ENCODE assay signal across 9 mouse cellular contexts in genomic region chr2:160327167-160327566, GRCm38 (mm10). TPM values are rescaled to one million over a fixed set of nuclear protein-coding genes. Genes with fewer than 3 reads are reported as not detected.
DNase-seq lines count a peak whose midpoint lies in the region; ATAC-seq and TF ChIP-seq lines count a peak whose summit lies in the region.
"Had no signal": no experiment of that assay in that cellular context is flagged by ENCODE, and none has a peak within 500 bp of the region (broad histone marks: within the 10 kb centered on the region; RNA-seq: fewer than 3 reads in every experiment).

No protein-coding gene starts in this region.

- H3K27me3 ChIP-seq in liver, embryonic 13.5 days = no peaks in the 10 kb centered on the region
- no peaks in the 10 kb centered on the region for H3K27me3 ChIP-seq in forebrain, embryonic 14.5 days (replicated peaks; ENCODE audit: control insufficient read depth, insufficient read depth, low read length)
- no peaks in the 10 kb centered on the region for H3K27me3 ChIP-seq in midbrain, embryonic 13.5 days
- H3K27me3 ChIP-seq: embryonic facial prominence, embryonic 13.5 days had no signal

- H3K9ac ChIP-seq in liver, embryonic 13.5 days = no peak overlapping the region
- H3K9ac ChIP-seq in forebrain, embryonic 14.5 days (ENCODE audit: low read length) = no peak overlapping the region
- no peak overlapping the region for H3K9ac ChIP-seq in midbrain, embryonic 13.5 days (replicated peaks)
- H3K9ac ChIP-seq: embryonic facial prominence, embryonic 13.5 days had no signal

- peak overlapping the region; percentile 18 for H3K4me3 ChIP-seq in liver, embryonic 13.5 days (replicated peaks)
- no peak overlapping the region for H3K4me3 ChIP-seq in left cerebral cortex, adult 2 months
- H3K4me3 ChIP-seq in forebrain, embryonic 14.5 days (ENCODE audit: low read depth, low read length) = no peak overlapping the region
- H3K4me3 ChIP-seq in midbrain, embryonic 13.5 days (replicated peaks) = no peak overlapping the region
- H3K4me3 ChIP-seq: embryonic facial prominence, embryonic 13.5 days had no signal

- intact Hi-C loops in heart, postnatal 36 days (cut with DNase I) = no loop called here
- intact Hi-C loops in left cerebral cortex, adult 2 months (cut with DNase I) = no loop called here

- H3K27ac ChIP-seq in liver, embryonic 13.5 days = peak overlapping the region; percentile 32; the same call in 1 of the 2 replicates
- H3K27ac ChIP-seq in left cerebral cortex, adult 2 months = no peak overlapping the region
- no peak overlapping the region for H3K27ac ChIP-seq in forebrain, embryonic 14.5 days (ENCODE audit: low read depth, low read length)
- no peak overlapping the region for H3K27ac ChIP-seq in midbrain, embryonic 13.5 days
- H3K27ac ChIP-seq: embryonic facial prominence, embryonic 13.5 days had no signal

- peak overlapping the region; percentile 39 for H3K4me2 ChIP-seq in liver, embryonic 13.5 days
- H3K4me2 ChIP-seq in forebrain, embryonic 14.5 days (ENCODE audit: low read length) = no peak overlapping the region
- no peak overlapping the region for H3K4me2 ChIP-seq in midbrain, embryonic 13.5 days (replicated peaks)
- H3K4me2 ChIP-seq: embryonic facial prominence, embryonic 13.5 days had no signal

- peak; percentile 74 for ATAC-seq in liver, embryonic 13.5 days (ENCODE audit: low read depth)
- ATAC-seq in forebrain, embryonic 14.5 days = no peak
- no peak for ATAC-seq in midbrain, embryonic 13.5 days

- WGBS in liver, embryonic 13.5 days (ENCODE audit: insufficient replicate concordance) = 6% methylated on average over 4 of the region's 4 CpGs
- WGBS in forebrain, embryonic 14.5 days = 62% methylated on average over 4 of the region's 4 CpGs
- WGBS in midbrain, embryonic 13.5 days = 43% methylated on average over 4 of the region's 4 CpGs

- no peaks in the 10 kb centered on the region for H3K9me3 ChIP-seq in liver, embryonic 13.5 days (replicated peaks)
- no peaks in the 10 kb centered on the region for H3K9me3 ChIP-seq in forebrain, embryonic 14.5 days (replicated peaks; ENCODE audit: control insufficient read depth, low read length)
- H3K9me3 ChIP-seq in midbrain, embryonic 13.5 days = no peaks in the 10 kb centered on the region
- H3K9me3 ChIP-seq: embryonic facial prominence, embryonic 13.5 days had no signal

- no peak for TF ChIP-seq CTCF in left cerebral cortex, adult 2 months (IDR thresholded peaks at IDR 0.05)

- no peaks in the 10 kb centered on the region for H3K36me3 ChIP-seq in liver, embryonic 13.5 days
- H3K36me3 ChIP-seq in forebrain, embryonic 14.5 days (ENCODE audit: control insufficient read depth, insufficient read depth, low read length) = no peaks in the 10 kb centered on the region
- H3K36me3 ChIP-seq in midbrain, embryonic 13.5 days = no peaks in the 10 kb centered on the region
- H3K36me3 ChIP-seq: embryonic facial prominence, embryonic 13.5 days had no signal

- peak; percentile 28 for DNase-seq in adipocyte (ENCODE audit: low spot score)
- peak; percentile 61 for DNase-seq in adrenal gland, adult 8-10 months
- DNase-seq in heart, postnatal 36 days = peak; percentile 46 to 56
- DNase-seq in liver, embryonic 13.5 days = peak; percentile 8
- no peak for DNase-seq in left cerebral cortex, adult 11 months (ENCODE audit: low spot score)
- no peak for DNase-seq in left cerebral cortex, adult 2 months (ENCODE audit: extremely low spot score in 1 of 2, low spot score in 2 of 2)
- no peak for DNase-seq in forebrain, embryonic 14.5 days (ENCODE audit: low spot score)

- H3K4me1 ChIP-seq in liver, embryonic 13.5 days (replicated peaks) = peaks cover 18% of the 10 kb centered on the region
- no peaks in the 10 kb centered on the region for H3K4me1 ChIP-seq in forebrain, embryonic 14.5 days (ENCODE audit: control insufficient read depth, insufficient read depth, low read length)
- peaks cover 7% of the 10 kb centered on the region for H3K4me1 ChIP-seq in midbrain, embryonic 13.5 days (replicated peaks)
- H3K4me1 ChIP-seq: embryonic facial prominence, embryonic 13.5 days had no signal

RNA-seq across cellular contexts. Expression of gene Gm826, which starts 6.8 kb away (rescaled TPM):
- total RNA-seq in adrenal gland, adult 8-10 months (2022) = 1 to 10 TPM in 2 of 4 experiments, under 1 TPM in 2; 0.52 to 1.2 (median 0.83) TPM
- 1 to 10 TPM; 7.1 to 8.8 TPM for total RNA-seq in heart, postnatal 36 days (2021)
- polyA plus RNA-seq in liver, embryonic 13.5 days (2015; fragmentation: Nextera tagmentation; extraction: Ambion mirVana) = 7.2 and 9.0 TPM in 2 replicates
- not detected for total RNA-seq in left cerebral cortex, adult 2 months (2021)
- not detected in 2 replicates for polyA plus RNA-seq in forebrain, embryonic 14.5 days (2014; fragmentation: Nextera tagmentation; extraction: Ambion mirVana)
- polyA plus RNA-seq in midbrain, embryonic 13.5 days (2015; fragmentation: Nextera tagmentation; extraction: Ambion mirVana) = not detected in 2 replicates
- polyA plus RNA-seq: embryonic facial prominence, embryonic 13.5 days had no signal

RNA-seq across cellular contexts. Expression of gene Mafb, which starts 39.7 kb away (rescaled TPM):
- total RNA-seq in adrenal gland, adult 8-10 months (2022) = 10 to 100 TPM; 13.0 to 15.2 (median 14.0) TPM
- total RNA-seq in heart, postnatal 36 days (2021) = 10 to 100 TPM; 11.7 to 16.2 TPM
- polyA plus RNA-seq in liver, embryonic 13.5 days (2015; fragmentation: Nextera tagmentation; extraction: Ambion mirVana) = 2.4 and 3.3 TPM in 2 replicates
- total RNA-seq in left cerebral cortex, adult 2 months (2021) = 10 to 100 TPM; 20.3 to 20.6 TPM
- polyA plus RNA-seq in forebrain, embryonic 14.5 days (2014; fragmentation: Nextera tagmentation; extraction: Ambion mirVana) = 6.1 and 8.3 TPM in 2 replicates
- 4.7 and 5.9 TPM in 2 replicates for polyA plus RNA-seq in midbrain, embryonic 13.5 days (2015; fragmentation: Nextera tagmentation; extraction: Ambion mirVana)

Comparison
In these comparisons a context has a peak if more than half of its experiments do, and no peak if none do; other contexts are left out.
1. DNase-seq: peak in adipocyte (single experiment), adrenal gland, adult 8-10 months (single experiment), heart, postnatal 36 days (2 of 2) and liver, embryonic 13.5 days (single experiment); none in left cerebral cortex, adult 11 months (single experiment), left cerebral cortex, adult 2 months (0 of 2) and forebrain, embryonic 14.5 days (single experiment).